Mouse (Mus musculus) E14TG2a.4 (cell line): ENCODE data around the gene Gng11.

Experiments
- CTCF ChIP-seq: conservative IDR thresholded peaks from 2 replicates; pipeline ENCODE4 v1.5.1; 2014; ENCODE audit warnings: low read length
- POU5F1 ChIP-seq: IDR thresholded peaks from 2 replicates; pipeline ENCODE4 v1.6.1; 2014; ENCODE audit warnings: low read length, borderline replicate concordance

GRCm38 (mm10) chr6:3998089-3998488 lies 5.6 kb upstream of the Gng11 start:
- TF ChIP-seq CTCF = no peak
- no peak for TF ChIP-seq POU5F1
